Mouse (Mus musculus) adrenal gland, postnatal 14 days (tissue): ENCODE measurements at regions not wholly inside any gene's neighbourhood (a gene's known extent, or its start where the extent isn't known, plus 50 kb on each side); places are given as distances from the start of the nearest gene placed in this dataset.

Experiments
- DNase-seq: peaks from one replicate; pipeline ENCODE4 v3.0.0; 2021; ENCODE audit warnings: mixed read lengths

- no peak for DNase-seq
Measured at GRCm38 (mm10) chr8:78013101-78013500, 200.0 kb upstream of the Ttc29 start.

- DNase-seq, result no peak
Measured at GRCm38 (mm10) chr8:78018430-78019180, 194.5 kb upstream of the Ttc29 start.

GRCm38 (mm10) chr8:78021473-78021872 lies 191.6 kb upstream of the Ttc29 start:
- DNase-seq, result no peak

- no peak for DNase-seq
Measured at GRCm38 (mm10) chr8:78022986-78023385, 190.1 kb upstream of the Ttc29 start.

- no peak for DNase-seq
Measured at GRCm38 (mm10) chr8:78023467-78023866, 189.6 kb upstream of the Ttc29 start.

- no peak for DNase-seq
Measured at GRCm38 (mm10) chr8:78023936-78024335, 189.2 kb upstream of the Ttc29 start.

GRCm38 (mm10) chr8:78024964-78025363 lies 188.1 kb upstream of the Ttc29 start:
- DNase-seq, result no peak

- DNase-seq, result no peak
Measured at GRCm38 (mm10) chr8:78027371-78027770, 185.7 kb upstream of the Ttc29 start.

- no peak for DNase-seq
Measured at GRCm38 (mm10) chr8:78028928-78029327, 184.2 kb upstream of the Ttc29 start.

GRCm38 (mm10) chr8:78031811-78032210 lies 181.3 kb upstream of the Ttc29 start:
- no peak for DNase-seq

- no peak for DNase-seq
Measured at GRCm38 (mm10) chr8:78034687-78035086, 178.4 kb upstream of the Ttc29 start.

GRCm38 (mm10) chr8:78037218-78037617 lies 175.9 kb upstream of the Ttc29 start:
- no peak for DNase-seq

GRCm38 (mm10) chr8:78046691-78047090 lies 166.4 kb upstream of the Ttc29 start:
- no peak for DNase-seq

GRCm38 (mm10) chr8:78050768-78051167 lies 162.3 kb upstream of the Ttc29 start:
- DNase-seq, result no peak

GRCm38 (mm10) chr8:78054435-78054834 lies 158.7 kb upstream of the Ttc29 start:
- DNase-seq, result no peak

GRCm38 (mm10) chr8:78054920-78055319 lies 158.2 kb upstream of the Ttc29 start:
- DNase-seq, result no peak

- no peak for DNase-seq
Measured at GRCm38 (mm10) chr8:78055531-78055930, 157.6 kb upstream of the Ttc29 start.

GRCm38 (mm10) chr8:78057357-78057756 lies 155.7 kb upstream of the Ttc29 start:
- no peak for DNase-seq

GRCm38 (mm10) chr8:78061827-78062719 lies 151.0 kb upstream of the Ttc29 start:
- DNase-seq, result no peak

GRCm38 (mm10) chr8:78063529-78063928 lies 149.6 kb upstream of the Ttc29 start:
- DNase-seq, result peak; percentile 62

GRCm38 (mm10) chr8:78064161-78064560 lies 148.9 kb upstream of the Ttc29 start:
- DNase-seq, result no peak

GRCm38 (mm10) chr8:78065890-78066493 lies 147.1 kb upstream of the Ttc29 start:
- no peak for DNase-seq
